Mouse (Mus musculus) heart, postnatal 0 days (tissue): ENCODE data around the gene Prdm1. TPM values are rescaled to one million over a fixed set of nuclear protein-coding genes. Genes with fewer than 3 reads are reported as not detected.
A peak's percentile ranks its signal among the peaks of the same experiment; 100 is the strongest.

Experiments used
- ATAC-seq: fragments of 200-750 bp; cut with Nextera tagmentation; 2 replicates; pipeline ENCODE4 v1.8.0; 2017; ENCODE audit warnings: low read depth, moderate number of reproducible peaks, moderate library complexity; ENCODE audit not compliant: insufficient read depth
- DNase-seq: peaks from one replicate; pipeline ENCODE4 v3.0.0-alpha.2; 2016; ENCODE audit warnings: low spot score
- H3K27ac ChIP-seq: fragments of 300-500 bp; sonication (generic); 2 replicates; pipeline ENCODE4 v1.5.1; 2014; ENCODE audit warnings: low read depth, mild to moderate bottlenecking
- H3K27me3 ChIP-seq: fragments of 300-500 bp; sonication (generic); 2 replicates; pipeline ENCODE4 v1.6.1; 2014; ENCODE audit warnings: low read length, mixed read lengths; ENCODE audit not compliant: control insufficient read depth, insufficient read depth
- H3K36me3 ChIP-seq: fragments of 300-500 bp; sonication (generic); replicated peaks from 2 replicates; pipeline ENCODE4 v1.6.1; 2014; ENCODE audit warnings: low read length, mixed read lengths; ENCODE audit not compliant: control insufficient read depth, insufficient read depth
- H3K4me1 ChIP-seq: fragments of 300-500 bp; sonication (generic); 2 replicates; pipeline ENCODE4 v1.6.1; 2014; ENCODE audit warnings: antibody characterized with exemption; ENCODE audit not compliant: control insufficient read depth, insufficient read depth
- H3K4me2 ChIP-seq: fragments of 300-500 bp; sonication (generic); 2 replicates; pipeline ENCODE4 v1.6.1; 2014; ENCODE audit warnings: low read depth, mild to moderate bottlenecking, low read length, moderate library complexity
- H3K4me3 ChIP-seq: fragments of 300-500 bp; sonication (generic); 2 replicates; pipeline ENCODE4 v1.5.1; 2014; ENCODE audit warnings: low read depth, low read length
- H3K9ac ChIP-seq: fragments of 300-500 bp; sonication (generic); replicated peaks from 2 replicates; pipeline ENCODE4 v1.6.1; 2014; ENCODE audit warnings: low read depth, low read length, mixed read lengths
- H3K9me3 ChIP-seq: fragments of 300-500 bp; sonication (generic); replicated peaks from 2 replicates; pipeline ENCODE4 v1.6.1; 2016; ENCODE audit warnings: low read length; ENCODE audit not compliant: control insufficient read depth
- CTCF ChIP-seq: IDR thresholded peaks from 2 replicates; pipeline ENCODE4 v1.5.1; 2016; ENCODE audit warnings: antibody characterized with exemption, control low read depth, low read depth
- EP300 ChIP-seq: IDR thresholded peaks from 2 replicates; pipeline ENCODE4 v1.6.1; 2016; ENCODE audit warnings: antibody characterized with exemption, low read depth
- WGBS: fragments of 180-500 bp; shearing (Covaris S2); extraction: QIAGEN DNeasy Blood & Tissue Kit; methylation state at CpG from one replicate; pipeline ENCODE4 v1.1.7; 2014; 5-methylcytosine and 5-hydroxymethylcytosine counted together
- polyA plus RNA-seq: library from polyadenylated mRNA; unstranded; fragments of >200 nt; fragmentation: Nextera tagmentation; extraction: Ambion mirVana; gene quantifications from 2 replicates; pipeline ENCODE4 v1.2.1, GENCODE M21; 2015
- total RNA-seq: library from RNA; depleted of rRNA; stranded (reverse); fragments of >200 nt; gene quantifications from 2 replicates; pipeline ENCODE4 v1.2.3, GENCODE M21; 2014; ENCODE audit warnings: low replicate concordance

Gene Prdm1
- total and polyA plus RNA-seq, 2 experiments from 2014 or later = 0.63 to 1.1 TPM

GRCm38 (mm10) chr10:44479286-44479685 lies 49.0 kb downstream of the Prdm1 start:
- Histone ChIP-seq H3K4me3 (no peak overlapping the region), H3K4me2 (no peak overlapping the region), H3K36me3 (no peaks in the 10 kb centered on the region), H3K9ac (no peak overlapping the region), H3K27me3 (peaks cover 13% of the 10 kb centered on the region), H3K4me1 (peaks cover 5% of the 10 kb centered on the region; the same call in 1 of the 2 replicates), H3K9me3 (no peaks in the 10 kb centered on the region), H3K27ac (no peak overlapping the region)
- ATAC-seq (no peak), DNase-seq (no peak)
- 57% methylated on average over 6 of the region's 6 CpGs for WGBS
- no peak for TF ChIP-seq CTCF
- TF ChIP-seq EP300 = no peak

GRCm38 (mm10) chr10:44478091-44478490 lies 50.2 kb downstream of the Prdm1 start:
- no peak; the same call in 1 of the 2 replicates for ATAC-seq
- Histone ChIP-seq H3K4me3 (no peak overlapping the region), H3K36me3 (no peaks in the 10 kb centered on the region), H3K27ac (no peak overlapping the region), H3K4me2 (no peak overlapping the region), H3K9me3 (no peaks in the 10 kb centered on the region), H3K4me1 (peaks cover 5% of the 10 kb centered on the region; the same call in 1 of the 2 replicates), H3K27me3 (peaks cover 13% of the 10 kb centered on the region), H3K9ac (no peak overlapping the region)
- no peak for TF ChIP-seq EP300
- no peak for TF ChIP-seq CTCF
- 32% methylated on average over 5 of the region's 5 CpGs for WGBS
- no peak for DNase-seq

DNA sequence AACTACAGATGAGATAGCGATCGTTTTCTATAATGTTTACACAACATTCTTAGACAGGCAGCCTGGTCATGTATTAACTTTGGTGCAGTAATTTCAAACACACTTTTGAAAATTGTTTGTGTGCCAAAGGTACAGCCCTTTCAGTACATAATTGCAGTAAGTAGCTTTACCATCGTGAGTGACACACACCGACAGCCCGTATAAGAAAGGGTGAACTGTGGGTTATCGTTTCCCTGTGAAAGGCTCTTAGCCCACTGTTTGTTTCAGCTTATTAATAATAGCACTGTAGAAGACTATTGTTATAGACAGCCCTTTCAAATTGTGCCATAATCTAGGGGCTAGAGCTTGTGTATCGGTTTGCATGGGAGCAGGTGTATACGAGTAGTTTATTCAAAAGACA lies 51.1 kb downstream of the Prdm1 start:
- no peaks in the 10 kb centered on the region for H3K36me3 ChIP-seq
- 77% methylated on average over 8 of the region's 8 CpGs for WGBS

DNA sequence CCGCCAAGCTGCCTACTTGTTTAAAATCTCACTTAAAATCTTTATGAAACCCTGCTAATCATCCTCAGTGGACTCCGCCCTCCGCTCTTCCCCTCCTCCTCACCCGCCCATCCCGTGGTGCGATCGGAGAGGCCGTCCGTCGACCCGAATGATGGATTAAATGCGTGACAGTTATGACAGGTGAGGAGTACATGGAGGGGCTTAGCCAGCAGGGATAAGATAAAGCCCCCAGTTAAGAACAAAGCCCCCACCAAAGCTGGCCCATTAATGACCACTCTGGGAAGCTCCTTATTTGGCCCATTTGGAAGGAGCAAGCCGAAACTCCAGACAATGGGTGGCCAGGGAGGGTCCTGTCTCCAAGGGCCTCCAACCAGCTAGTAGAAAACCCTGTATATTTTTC lies 51.8 kb downstream of the Prdm1 start:
- H3K27ac ChIP-seq = no peak overlapping the region
- TF ChIP-seq EP300 = no peak
- TF ChIP-seq CTCF = no peak
- H3K4me2 ChIP-seq = no peak overlapping the region
- H3K4me1 ChIP-seq = peaks cover 5% of the 10 kb centered on the region; the same call in 1 of the 2 replicates
- H3K9me3 ChIP-seq = no peaks in the 10 kb centered on the region
- 70% methylated on average over 13 of the region's 13 CpGs for WGBS
- H3K27me3 ChIP-seq = peaks cover 18% of the 10 kb centered on the region
- H3K36me3 ChIP-seq = no peaks in the 10 kb centered on the region
- no peak overlapping the region for H3K4me3 ChIP-seq
- no peak overlapping the region for H3K9ac ChIP-seq
- DNase-seq (no peak), ATAC-seq (no peak)

More for the DNA sequence above, 51.1 kb downstream of the Prdm1 start:
- H3K4me2 ChIP-seq = no peak overlapping the region
- H3K27me3 ChIP-seq = peaks cover 13% of the 10 kb centered on the region
- ATAC-seq (no peak), DNase-seq (no peak)
- no peak overlapping the region for H3K27ac ChIP-seq
- no peak for TF ChIP-seq CTCF
- no peak for TF ChIP-seq EP300
- no peak overlapping the region for H3K9ac ChIP-seq
- peaks cover 5% of the 10 kb centered on the region; the same call in 1 of the 2 replicates for H3K4me1 ChIP-seq
- no peak overlapping the region for H3K4me3 ChIP-seq
- H3K9me3 ChIP-seq = no peaks in the 10 kb centered on the region

- TF ChIP-seq CTCF (no peak), EP300 (no peak)
- no peak for DNase-seq
- Histone ChIP-seq H3K9ac (no peak overlapping the region), H3K9me3 (no peaks in the 10 kb centered on the region), H3K4me2 (no peak overlapping the region), H3K4me1 (peaks cover 5% of the 10 kb centered on the region; the same call in 1 of the 2 replicates), H3K27ac (no peak overlapping the region), H3K27me3 (peaks cover 13% of the 10 kb centered on the region; the same call in 1 of the 2 replicates), H3K36me3 (no peaks in the 10 kb centered on the region), H3K4me3 (no peak overlapping the region)
- WGBS = 79% methylated on average over 3 of the region's 3 CpGs
- no peak for ATAC-seq
Observed at GRCm38 (mm10) chr10:44475376-44475775, 52.9 kb downstream of the Prdm1 start.

DNA sequence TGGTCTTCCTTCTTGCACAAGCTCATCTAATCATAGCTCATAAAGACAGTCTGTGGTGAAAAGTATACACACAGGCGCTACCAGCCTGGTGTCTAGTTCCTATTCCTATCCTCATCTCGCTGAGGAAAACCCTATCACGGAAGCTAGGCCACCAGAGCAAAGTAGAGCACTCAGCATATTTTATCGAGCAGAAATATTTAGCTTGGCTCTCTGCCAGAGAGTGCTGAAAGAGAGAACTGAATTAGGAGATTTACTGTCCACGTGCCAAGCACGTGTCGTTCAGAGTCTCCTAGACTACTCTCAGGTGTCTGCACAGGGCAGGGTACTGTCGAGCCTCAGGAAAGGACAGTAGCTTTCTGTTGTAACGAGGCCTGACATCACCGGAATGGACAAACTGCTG lies 54.0 kb downstream of the Prdm1 start:
- Histone ChIP-seq H3K36me3 (no peaks in the 10 kb centered on the region), H3K4me1 (peaks cover 5% of the 10 kb centered on the region; the same call in 1 of the 2 replicates), H3K27me3 (peaks cover 11% of the 10 kb centered on the region; the same call in 1 of the 2 replicates), H3K27ac (no peak overlapping the region), H3K9ac (no peak overlapping the region), H3K9me3 (no peaks in the 10 kb centered on the region), H3K4me3 (no peak overlapping the region), H3K4me2 (no peak overlapping the region)
- no peak for TF ChIP-seq EP300
- DNase-seq = peak; percentile 74
- 7% methylated on average over 10 of the region's 10 CpGs for WGBS
- peak; percentile 68 for ATAC-seq
